Mouse (Mus musculus): ENCODE results near the gene Osbpl5.

Gene Osbpl5

GRCm38 (mm10) chr7:143755357-143756124, 1.2 kb downstream of the Osbpl5 start:
- DNase-seq (ENCODE audit: low read depth, low spot score), result no peak

DNA sequence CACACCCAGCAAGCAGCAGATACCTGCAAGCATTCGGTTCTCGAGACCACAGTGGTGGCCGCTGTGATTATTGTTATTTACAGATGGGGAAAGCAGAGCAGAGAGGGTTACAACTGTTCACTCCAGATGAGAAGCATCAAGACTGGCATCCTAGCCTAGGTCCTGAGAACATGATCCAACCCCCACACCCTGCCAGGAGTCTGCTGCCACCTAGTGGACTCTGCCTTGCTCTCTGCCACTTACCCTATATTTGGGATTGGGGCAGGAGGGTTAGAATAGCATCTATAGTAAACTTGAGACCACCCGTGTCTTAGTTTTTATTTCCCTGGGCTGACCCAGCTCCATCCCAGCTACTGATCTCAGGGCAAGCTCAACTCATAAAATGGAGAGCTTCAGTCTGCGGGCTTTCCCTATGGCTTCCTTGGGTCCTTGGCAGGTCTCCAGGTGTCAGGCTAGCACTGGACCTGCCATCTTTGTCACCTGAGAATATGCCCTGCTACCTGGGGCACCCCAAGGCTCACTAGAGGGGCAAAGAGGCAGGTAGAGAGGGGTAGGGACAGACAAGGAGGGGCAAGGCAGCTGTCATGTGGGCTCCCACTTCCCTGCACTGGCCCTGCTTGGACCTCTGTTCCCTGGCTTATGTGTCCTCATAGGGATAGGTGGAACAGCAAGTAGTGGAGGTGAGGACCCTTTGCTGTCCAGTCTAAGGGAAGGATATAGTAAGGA, 2.6 kb downstream of the Osbpl5 start:
- DNase-seq (ENCODE audit: low read depth, low spot score), result peak; percentile 16

GRCm38 (mm10) chr7:143752606-143753005, 4.2 kb downstream of the Osbpl5 start:
- no peak for DNase-seq (ENCODE audit: low read depth, low spot score)

DNA sequence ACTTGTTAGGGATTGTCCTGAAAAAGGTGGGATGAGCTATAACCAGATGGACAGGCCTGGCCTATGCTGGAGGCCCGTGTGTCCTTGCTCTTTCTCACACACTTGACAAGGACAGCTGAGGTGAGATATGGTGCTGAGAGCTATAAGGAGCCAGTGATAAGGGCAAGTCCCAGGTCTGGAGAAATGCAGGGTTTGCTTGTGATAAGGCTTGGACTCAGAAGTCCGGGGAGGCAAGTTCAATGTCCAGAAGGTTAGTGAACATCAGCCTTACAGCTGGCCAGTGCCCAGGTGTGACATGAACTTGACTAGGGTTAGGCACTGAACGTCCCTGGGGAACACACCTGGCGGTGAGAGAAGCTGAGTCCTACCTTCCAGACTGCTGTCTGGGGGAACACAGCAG, 4.7 kb downstream of the Osbpl5 start:
- no peak for DNase-seq (ENCODE audit: low read depth, low spot score)

DNA sequence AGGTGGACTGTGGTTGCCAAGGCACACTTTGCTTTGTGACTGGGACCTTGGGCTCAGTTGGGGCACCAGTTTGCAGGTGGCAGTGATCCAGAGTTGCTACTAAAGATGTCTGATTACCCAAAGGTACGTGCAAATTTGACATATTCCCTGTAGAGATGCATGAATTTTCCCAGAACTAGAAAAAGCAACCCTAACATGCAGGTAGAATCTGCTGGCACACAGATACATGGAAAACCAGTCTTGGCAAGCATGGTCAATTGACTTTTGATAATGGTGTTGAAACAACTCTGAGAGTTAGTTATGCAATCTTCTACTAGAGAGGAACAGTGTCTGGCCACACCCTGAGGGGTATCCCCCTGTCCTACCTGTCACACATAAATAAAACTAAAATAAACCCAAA, 5.4 kb downstream of the Osbpl5 start:
- DNase-seq (ENCODE audit: low read depth, low spot score), result no peak

DNA sequence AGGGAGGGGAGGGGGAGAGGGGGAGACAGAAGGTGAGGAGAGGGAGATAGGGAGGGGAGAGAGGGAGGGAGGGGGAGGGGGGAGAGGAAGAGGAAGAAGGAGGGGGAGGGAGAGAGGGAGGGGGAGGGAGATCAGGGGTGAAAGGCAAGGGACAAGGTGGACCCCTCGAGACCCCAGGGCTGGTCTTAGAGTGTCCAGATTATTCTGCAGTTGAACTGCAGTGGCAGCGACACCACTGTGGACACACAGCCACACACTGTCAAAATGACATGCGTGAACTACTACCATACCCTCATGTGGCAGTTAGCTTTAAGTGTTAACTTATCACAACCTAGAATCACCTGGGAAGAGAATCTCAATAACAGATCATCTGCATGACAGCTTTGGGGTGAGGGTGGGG, 7.7 kb downstream of the Osbpl5 start:
- DNase-seq (ENCODE audit: low read depth, low spot score), result no peak

DNA sequence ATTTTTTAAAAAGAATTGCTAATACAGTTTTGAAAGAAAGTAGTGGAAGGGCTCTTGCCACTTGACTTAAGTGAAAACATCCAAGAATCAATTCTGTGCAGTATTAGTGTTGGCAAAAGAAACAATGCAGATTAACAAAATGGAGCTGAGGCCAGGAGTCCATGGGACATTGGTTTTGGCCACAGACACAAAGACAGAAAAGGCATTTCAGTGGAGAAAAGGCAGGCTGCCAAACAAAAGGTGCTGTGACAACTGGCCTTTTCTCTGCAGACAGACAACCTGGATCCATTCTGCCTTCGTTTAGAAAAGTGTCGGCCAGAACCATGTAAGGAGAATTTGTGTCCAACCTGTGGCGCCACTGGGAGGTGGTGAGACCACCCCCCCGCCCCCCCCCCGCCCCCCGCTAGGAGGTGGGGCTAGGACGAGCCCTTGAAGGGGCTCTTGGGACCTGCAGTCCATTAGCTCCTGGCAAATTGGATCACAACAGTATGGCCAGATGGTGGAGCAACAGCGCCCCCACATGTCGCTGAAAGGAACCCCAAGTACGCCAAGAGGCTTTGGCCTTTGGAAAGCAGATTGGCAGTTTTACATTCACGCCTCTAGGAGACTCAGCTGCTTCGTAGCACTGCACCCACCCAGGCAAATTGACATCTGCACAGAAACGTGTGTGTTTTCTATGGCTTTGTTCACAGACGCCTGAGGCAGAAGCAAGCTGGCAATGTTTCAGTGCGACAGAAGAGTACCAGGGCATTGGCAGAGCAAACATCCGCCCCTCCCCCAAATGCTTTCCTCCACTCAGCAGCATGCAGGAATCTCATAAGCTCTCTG, 8.5 kb downstream of the Osbpl5 start:
- DNase-seq (ENCODE audit: low read depth, low spot score), result peak; percentile 59

DNA sequence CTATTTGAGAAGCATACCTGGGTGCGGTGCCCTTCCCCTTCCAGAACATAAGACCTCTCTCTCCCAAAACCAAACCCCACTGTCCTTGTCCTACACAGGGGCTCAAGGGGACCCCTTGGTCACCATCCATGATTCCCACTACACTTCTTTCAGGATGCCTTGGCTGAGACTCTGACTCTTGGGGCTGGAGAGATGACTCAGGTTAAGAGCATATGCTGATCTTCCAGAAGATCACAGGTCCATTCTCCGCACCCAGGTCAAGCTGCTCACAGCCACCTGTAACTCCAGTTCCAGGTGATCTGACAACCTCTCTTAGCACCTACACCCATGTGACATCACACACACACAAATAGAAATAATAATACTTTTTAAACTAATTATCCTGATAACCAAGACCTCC, 16.1 kb downstream of the Osbpl5 start:
- DNase-seq (ENCODE audit: low read depth, low spot score), result no peak

- DNase-seq (ENCODE audit: low read depth, low spot score), result peak; percentile 22
Observed at GRCm38 (mm10) chr7:143739511-143740461, 17.0 kb downstream of the Osbpl5 start.

- DNase-seq (ENCODE audit: low read depth, low spot score), result no peak
Observed at GRCm38 (mm10) chr7:143738601-143739006, 18.2 kb downstream of the Osbpl5 start.

DNA sequence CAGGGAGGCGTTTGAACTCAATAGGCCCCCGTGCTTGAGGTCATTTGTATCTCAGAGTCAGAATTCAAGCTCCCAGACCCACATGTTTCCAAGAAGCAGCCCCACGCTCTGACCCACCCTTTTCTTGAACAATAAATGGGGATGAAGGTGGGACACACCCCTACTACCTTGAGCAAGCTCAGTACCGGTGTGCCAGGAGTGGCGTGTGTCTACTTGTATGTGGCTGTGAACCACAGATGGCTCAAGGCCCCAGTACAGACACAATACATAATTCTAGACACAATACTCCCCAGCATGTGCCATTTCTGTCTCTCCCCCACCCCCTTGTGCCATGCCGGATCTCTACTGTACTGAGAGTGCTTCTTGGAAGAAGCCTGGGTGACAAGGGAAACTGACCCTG, 18.6 kb downstream of the Osbpl5 start:
- no peak for DNase-seq (ENCODE audit: low read depth, low spot score)

DNA sequence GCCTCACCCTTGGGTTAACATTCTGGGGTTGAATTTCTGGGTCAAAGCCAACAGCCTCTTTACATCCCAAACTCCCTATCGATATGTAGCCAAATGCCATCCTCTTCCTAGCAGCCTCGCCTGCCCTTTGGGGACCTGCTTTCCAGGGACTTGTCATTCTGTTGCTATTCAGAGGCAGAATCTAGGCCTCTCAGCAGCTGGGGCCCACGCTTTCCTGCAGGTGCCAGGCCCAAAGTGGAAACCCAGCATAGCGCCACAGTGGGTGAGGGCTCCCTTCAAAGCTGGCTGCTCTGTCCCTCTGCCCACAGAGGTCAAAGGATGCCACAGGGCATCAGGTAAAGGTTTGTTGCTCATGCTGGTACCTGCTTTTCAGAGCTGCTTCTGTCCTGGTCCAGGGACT, 23.0 kb downstream of the Osbpl5 start:
- no peak for DNase-seq (ENCODE audit: low read depth, low spot score)

GRCm38 (mm10) chr7:143729886-143730285, 26.9 kb downstream of the Osbpl5 start:
- no peak for DNase-seq (ENCODE audit: low read depth, low spot score)

DNA sequence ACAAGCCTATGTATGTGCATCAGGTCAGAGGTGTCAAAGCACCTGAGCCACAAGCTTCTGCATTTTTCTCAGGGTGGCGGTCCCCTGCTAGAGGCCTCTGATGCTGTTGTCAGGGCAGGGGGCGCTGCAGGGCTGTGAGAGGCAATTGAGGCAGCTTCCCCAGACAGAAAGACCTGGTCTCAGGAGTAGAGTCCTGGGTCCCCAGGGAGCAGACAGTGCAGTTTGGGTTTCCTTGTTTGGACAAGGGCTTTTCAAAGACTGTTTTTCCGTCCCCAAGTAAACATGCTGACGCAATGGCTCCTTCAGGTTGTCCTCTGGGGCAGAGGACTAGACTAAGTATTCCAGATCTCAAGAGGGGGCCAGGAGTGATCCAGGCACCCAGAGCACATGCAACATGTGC, 30.4 kb downstream of the Osbpl5 start:
- no peak for DNase-seq (ENCODE audit: low read depth, low spot score)

DNA sequence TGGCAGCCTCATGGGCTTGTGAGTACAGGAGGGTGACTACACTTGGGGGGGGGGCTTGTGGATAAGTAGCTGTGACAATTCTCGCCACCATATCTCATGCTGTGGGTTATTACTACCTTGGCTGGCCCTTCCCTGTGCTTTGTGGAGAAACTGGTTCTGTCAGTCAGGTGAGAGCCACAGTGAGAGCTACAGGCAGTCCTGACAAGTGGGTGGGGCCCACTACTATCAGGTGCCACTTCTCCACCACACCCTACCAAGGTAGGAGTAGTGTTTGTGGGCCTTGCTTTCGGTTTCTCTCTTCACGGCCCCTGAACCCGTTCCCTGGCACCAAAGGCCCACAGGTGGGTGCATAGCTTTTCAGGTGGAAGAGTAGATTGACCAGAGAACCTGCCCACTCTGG, 32.9 kb downstream of the Osbpl5 start:
- DNase-seq (ENCODE audit: low read depth, low spot score), result no peak

GRCm38 (mm10) chr7:143722646-143723045, 34.1 kb downstream of the Osbpl5 start:
- DNase-seq (ENCODE audit: low read depth, low spot score), result no peak

GRCm38 (mm10) chr7:143717811-143718210, 39.0 kb downstream of the Osbpl5 start:
- DNase-seq (ENCODE audit: low read depth, low spot score), result no peak

GRCm38 (mm10) chr7:143713421-143713820, 43.4 kb downstream of the Osbpl5 start:
- DNase-seq (ENCODE audit: low read depth, low spot score), result no peak

DNA sequence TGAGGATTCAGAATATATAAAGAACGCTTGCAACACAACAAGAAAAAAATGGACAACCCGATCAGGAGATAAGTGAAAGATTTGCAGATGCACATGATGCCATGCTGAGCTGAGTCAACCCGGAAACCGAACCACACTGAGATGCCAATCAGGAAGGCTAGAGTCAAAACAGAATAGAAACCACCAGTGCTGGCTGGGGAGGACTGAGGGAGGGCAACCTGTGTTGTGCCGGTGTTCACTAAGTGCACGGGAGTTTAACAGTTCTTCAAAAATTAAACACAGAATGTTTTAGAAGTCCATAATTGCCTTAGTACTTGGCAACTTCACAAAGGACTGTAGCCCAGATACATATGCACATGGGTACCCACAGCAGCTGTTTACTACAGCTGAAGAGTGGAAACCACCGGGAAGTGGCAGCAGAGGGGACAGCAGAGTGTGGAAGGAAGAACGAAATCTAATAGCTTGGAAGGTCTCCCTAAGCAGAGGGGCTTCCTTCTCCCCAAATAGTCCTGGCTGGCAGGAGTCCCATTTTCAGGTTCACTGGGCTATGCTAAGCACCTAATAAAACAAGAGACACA, 43.9 kb downstream of the Osbpl5 start:
- no peak for DNase-seq (ENCODE audit: low read depth, low spot score)

DNA sequence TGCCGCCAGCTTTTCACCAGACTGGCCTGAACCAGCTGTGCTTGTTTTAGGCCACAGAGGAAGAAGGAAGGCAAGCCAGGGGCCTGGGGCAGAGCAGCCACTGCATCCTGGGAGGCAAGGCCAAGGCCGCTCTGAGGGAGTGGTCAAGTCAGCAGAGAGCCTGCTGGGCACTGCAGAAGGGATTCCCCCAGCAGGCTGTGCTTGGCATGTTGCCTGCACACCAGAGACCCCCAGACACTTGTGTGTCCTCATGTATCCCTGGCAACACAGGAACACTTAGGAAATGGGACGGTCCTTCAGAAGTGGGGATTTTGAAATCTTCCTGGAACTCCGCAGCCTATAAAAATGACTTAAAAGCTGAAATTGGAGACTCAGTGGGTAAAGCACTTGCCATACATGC, 44.8 kb downstream of the Osbpl5 start:
- no peak for DNase-seq (ENCODE audit: low read depth, low spot score)

GRCm38 (mm10) chr7:143711381-143711780, 45.4 kb downstream of the Osbpl5 start:
- no peak for DNase-seq (ENCODE audit: low read depth, low spot score)
